Mouse (Mus musculus) liver, embryonic 16.5 days (tissue): ENCODE data around the gene Dcaf11. TPM values are rescaled to one million over a fixed set of nuclear protein-coding genes. Genes with fewer than 3 reads are reported as not detected.
A peak's percentile ranks its signal among the peaks of the same experiment; 100 is the strongest.

Experiments used
- ATAC-seq: fragments of 200-750 bp; cut with Nextera tagmentation; 2 replicates; pipeline ENCODE4 v1.8.0; 2017; ENCODE audit warnings: low read depth, mild to moderate bottlenecking, moderate number of reproducible peaks, moderate library complexity
- H3K27ac ChIP-seq: fragments of 300-500 bp; sonication (generic); 2 replicates; pipeline ENCODE4 v1.5.1; 2014; ENCODE audit warnings: mild to moderate bottlenecking, low read length
- H3K27me3 ChIP-seq: fragments of 300-500 bp; sonication (generic); 2 replicates; pipeline ENCODE4 v1.6.1; 2014; ENCODE audit warnings: low read depth, low read length, mixed read lengths; ENCODE audit not compliant: control insufficient read depth, insufficient read depth
- H3K36me3 ChIP-seq: fragments of 300-500 bp; sonication (generic); 2 replicates; pipeline ENCODE4 v1.6.1; 2014; ENCODE audit warnings: mild to moderate bottlenecking; ENCODE audit not compliant: control insufficient read depth, insufficient read depth
- H3K4me1 ChIP-seq: fragments of 300-500 bp; sonication (generic); 2 replicates; pipeline ENCODE4 v1.6.1; 2014; ENCODE audit warnings: low read depth, low read length, mixed read lengths; ENCODE audit not compliant: control insufficient read depth
- H3K4me2 ChIP-seq: fragments of 300-500 bp; sonication (generic); 2 replicates; pipeline ENCODE4 v1.6.1; 2014; ENCODE audit warnings: low read depth, low read length, mixed read lengths
- H3K4me3 ChIP-seq: fragments of 300-500 bp; sonication (generic); 2 replicates; pipeline ENCODE4 v1.5.1; 2014; ENCODE audit warnings: low read depth, mild to moderate bottlenecking, low read length
- H3K9ac ChIP-seq: fragments of 300-500 bp; sonication (generic); 2 replicates; pipeline ENCODE4 v1.6.1; 2014; ENCODE audit warnings: low read depth, low read length
- H3K9me3 ChIP-seq: fragments of 300-500 bp; sonication (generic); replicated peaks from 2 replicates; pipeline ENCODE4 v1.6.1; 2016; ENCODE audit warnings: low read length; ENCODE audit not compliant: control insufficient read depth
- WGBS: fragments of 180-500 bp; shearing (Covaris S2); extraction: QIAGEN DNeasy Blood & Tissue Kit; methylation state at CpG from one replicate; pipeline ENCODE4 v1.1.7; 2014; ENCODE audit not compliant: insufficient replicate concordance; 5-methylcytosine and 5-hydroxymethylcytosine counted together
- polyA plus RNA-seq: library from polyadenylated mRNA; unstranded; fragments of >200 nt; fragmentation: Nextera tagmentation; extraction: Ambion mirVana; gene quantifications from 2 replicates; pipeline ENCODE4 v1.2.1, GENCODE M21; 2015

The Dcaf11 gene
- polyA plus RNA-seq, 1 experiment from 2014 or later: 64.7 TPM

DNA sequence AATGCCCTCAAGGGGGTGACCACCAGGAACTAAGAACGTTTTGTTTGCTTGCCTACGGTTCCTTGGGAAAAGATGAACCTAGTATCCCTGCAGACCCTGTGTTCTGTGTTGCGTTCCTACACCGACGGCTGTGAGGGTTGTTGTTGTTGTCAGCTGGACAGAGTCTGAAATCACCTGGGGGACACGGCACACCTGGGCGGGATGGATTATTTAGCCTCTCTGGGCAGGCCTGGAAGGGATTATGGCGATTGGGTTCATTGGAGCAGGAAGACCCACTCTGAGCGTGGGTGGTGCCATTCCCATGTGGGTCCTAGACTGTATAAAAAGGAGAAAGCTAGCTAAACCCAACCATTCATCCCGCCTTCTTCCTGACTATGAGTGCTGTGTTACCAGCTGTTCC, 2.1 kb downstream of the Dcaf11 start:
- Histone ChIP-seq H3K4me3 (peak overlapping the region; percentile 78), H3K9ac (peak overlapping the region; percentile 46; the same call in 1 of the 2 replicates), H3K4me2 (peak overlapping the region; percentile 89), H3K27ac (no peak overlapping the region), H3K4me1 (peaks cover 32% of the 10 kb centered on the region), H3K27me3 (no peaks in the 10 kb centered on the region), H3K9me3 (no peaks in the 10 kb centered on the region), H3K36me3 (peaks cover 27% of the 10 kb centered on the region)
- no peak for ATAC-seq
- WGBS: 84% methylated on average over 10 of the region's 10 CpGs

DNA sequence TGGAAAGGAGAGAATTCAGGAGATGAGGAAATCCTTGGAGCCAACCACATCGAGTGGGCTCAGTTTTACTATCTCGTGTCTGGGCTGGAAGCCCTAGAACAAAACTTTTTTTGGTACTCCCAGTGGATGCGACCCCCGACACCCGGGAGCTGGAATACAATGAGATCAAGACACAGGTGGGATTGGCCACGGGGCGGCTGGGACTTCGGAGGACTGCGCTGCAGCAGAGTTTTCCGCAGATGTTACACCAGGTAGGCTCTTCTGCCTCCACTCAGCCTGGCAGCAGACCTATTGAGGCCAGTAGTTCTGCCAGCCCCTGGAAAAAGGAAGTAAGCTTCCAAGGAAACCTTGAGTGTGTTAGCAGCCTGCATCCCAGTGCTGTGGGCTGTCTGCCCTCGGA, 3.4 kb downstream of the Dcaf11 start:
- H3K9me3 ChIP-seq: no peaks in the 10 kb centered on the region
- H3K4me3 ChIP-seq: no peak overlapping the region
- no peak overlapping the region for H3K4me2 ChIP-seq
- WGBS: 76% methylated on average over 11 of the region's 11 CpGs
- no peak overlapping the region for H3K9ac ChIP-seq
- no peak overlapping the region for H3K27ac ChIP-seq
- H3K27me3 ChIP-seq: no peaks in the 10 kb centered on the region
- peaks cover 18% of the 10 kb centered on the region for H3K4me1 ChIP-seq
- ATAC-seq: no peak
- H3K36me3 ChIP-seq: peaks cover 35% of the 10 kb centered on the region

DNA sequence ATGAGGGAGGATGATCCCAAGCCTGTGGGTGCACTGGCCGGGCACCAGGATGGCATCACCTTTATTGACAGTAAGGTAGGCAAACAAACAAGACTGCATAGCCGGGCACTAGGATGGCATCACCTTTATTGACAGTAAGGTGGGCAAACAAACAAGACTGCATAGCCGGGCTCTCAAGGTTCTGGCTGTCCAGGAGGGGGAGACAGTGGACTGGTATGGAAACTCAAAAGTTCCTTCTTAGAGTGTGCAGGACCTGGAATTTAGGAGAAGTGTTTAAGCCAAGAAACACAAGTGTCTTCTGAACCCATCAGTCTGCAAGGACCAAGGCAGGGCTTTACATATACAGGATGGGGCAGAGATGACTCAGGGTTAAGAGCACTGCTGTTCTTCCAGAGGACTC, 5.9 kb downstream of the Dcaf11 start:
- ATAC-seq: no peak
- Histone ChIP-seq H3K4me2 (no peak overlapping the region), H3K27me3 (no peaks in the 10 kb centered on the region), H3K27ac (no peak overlapping the region), H3K36me3 (peaks cover 45% of the 10 kb centered on the region), H3K4me1 (peaks cover 12% of the 10 kb centered on the region), H3K4me3 (no peak overlapping the region), H3K9ac (no peak overlapping the region), H3K9me3 (no peaks in the 10 kb centered on the region)
- 71% methylated on average over 3 of the region's 3 CpGs for WGBS

DNA sequence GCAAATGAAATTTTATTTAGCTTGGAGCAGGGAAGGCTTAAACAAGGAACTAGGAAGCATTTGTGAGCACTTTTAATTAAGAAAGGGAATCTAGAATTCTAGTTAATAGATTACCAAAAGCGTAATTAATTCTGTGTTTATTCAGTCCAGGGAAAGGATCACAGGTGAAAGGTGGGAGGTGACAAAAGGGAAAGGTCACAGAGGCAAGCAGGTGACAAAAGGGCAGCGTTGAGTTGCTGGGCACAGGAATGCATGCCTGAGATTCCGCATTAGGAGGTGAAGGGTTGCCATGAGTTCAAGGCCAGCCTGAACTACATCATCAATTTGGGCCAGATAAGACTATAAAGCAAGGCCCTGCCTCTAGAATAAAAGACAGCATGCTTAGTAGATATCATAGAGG, 7.7 kb downstream of the Dcaf11 start:
- WGBS: 69% methylated on average over 3 of the region's 3 CpGs
- Histone ChIP-seq H3K27ac (no peak overlapping the region), H3K4me1 (peaks cover 9% of the 10 kb centered on the region), H3K36me3 (peaks cover 45% of the 10 kb centered on the region), H3K9me3 (no peaks in the 10 kb centered on the region), H3K4me3 (no peak overlapping the region), H3K9ac (no peak overlapping the region), H3K4me2 (no peak overlapping the region), H3K27me3 (no peaks in the 10 kb centered on the region)
- ATAC-seq: no peak

GRCm38 (mm10) chr14:55570588-55570987, 10.8 kb downstream of the Dcaf11 start:
- WGBS: 69% methylated on average over 2 of the region's 2 CpGs
- H3K4me1 ChIP-seq: peaks cover 9% of the 10 kb centered on the region
- no peak overlapping the region for H3K9ac ChIP-seq
- no peak overlapping the region for H3K4me2 ChIP-seq
- H3K36me3 ChIP-seq: peaks cover 31% of the 10 kb centered on the region
- no peak overlapping the region for H3K27ac ChIP-seq
- no peak overlapping the region for H3K4me3 ChIP-seq
- no peak for ATAC-seq
- no peaks in the 10 kb centered on the region for H3K9me3 ChIP-seq
- no peaks in the 10 kb centered on the region for H3K27me3 ChIP-seq

GRCm38 (mm10) chr14:55571760-55572159, 12.0 kb downstream of the Dcaf11 start:
- Histone ChIP-seq H3K27me3 (no peaks in the 10 kb centered on the region), H3K9ac (no peak overlapping the region), H3K36me3 (peaks cover 19% of the 10 kb centered on the region), H3K4me1 (peaks cover 13% of the 10 kb centered on the region), H3K4me3 (no peak overlapping the region), H3K9me3 (no peaks in the 10 kb centered on the region), H3K27ac (peak overlapping the region; percentile 23), H3K4me2 (no peak overlapping the region)
- ATAC-seq: no peak

GRCm38 (mm10) chr14:55575302-55575701, 15.5 kb downstream of the Dcaf11 start, which contains the start of gene Fitm1:
Gene Fitm1, plus strand, starts transcription at chr14:55575617.
- Histone ChIP-seq H3K27ac (no peak within 1 kb of the TSS), H3K4me1 (peaks cover 35% of the 10 kb centered on the region), H3K9ac (no peak within 1 kb of the TSS), H3K4me2 (no peak within 1 kb of the TSS), H3K36me3 (no peaks in the 10 kb centered on the region), H3K9me3 (no peaks in the 10 kb centered on the region), H3K4me3 (no peak within 1 kb of the TSS), H3K27me3 (no peaks in the 10 kb centered on the region)
- WGBS: 64% methylated on average over 8 of the region's 8 CpGs
- no peak for ATAC-seq

GRCm38 (mm10) chr14:55575711-55576110, 15.9 kb downstream of the Dcaf11 start:
- WGBS: 59% methylated on average over 13 of the region's 13 CpGs
- no peak overlapping the region for H3K27ac ChIP-seq
- H3K27me3 ChIP-seq: no peaks in the 10 kb centered on the region
- no peak overlapping the region for H3K9ac ChIP-seq
- H3K9me3 ChIP-seq: no peaks in the 10 kb centered on the region
- no peak overlapping the region for H3K4me2 ChIP-seq
- peaks cover 35% of the 10 kb centered on the region for H3K4me1 ChIP-seq
- ATAC-seq: no peak
- 0 out of 2 replicates have a peak, but pooled peaks cover 2% of the 10 kb centered on the region for H3K36me3 ChIP-seq
- H3K4me3 ChIP-seq: no peak overlapping the region

- Histone ChIP-seq H3K4me2 (no peak overlapping the region), H3K4me1 (peaks cover 35% of the 10 kb centered on the region), H3K27me3 (no peaks in the 10 kb centered on the region), H3K27ac (no peak overlapping the region), H3K4me3 (no peak overlapping the region), H3K36me3 (0 out of 2 replicates have a peak, but pooled peaks cover 3% of the 10 kb centered on the region), H3K9ac (no peak overlapping the region), H3K9me3 (no peaks in the 10 kb centered on the region)
- no peak for ATAC-seq
- 80% methylated on average over 16 of the region's 16 CpGs for WGBS
Measured at GRCm38 (mm10) chr14:55576376-55576775, 16.6 kb downstream of the Dcaf11 start.
